Mouse (Mus musculus) layer of hippocampus, adult 2 months (tissue): ENCODE data around the gene Klhl36. TPM values are rescaled to one million over a fixed set of nuclear protein-coding genes. Genes with fewer than 3 reads are reported as not detected.

Experiments used
- DNase-seq, 2 experiments: peaks; one replicate each; pipeline ENCODE4 v3.0.0; 2022; ENCODE audit warnings: low spot score in 2 of 2
- H3K27ac ChIP-seq: fragments of 200-600 bp; 2 replicates; pipeline ENCODE4 v1.8.1; 2022
- H3K4me3 ChIP-seq: fragments of 200-600 bp; 2 replicates; pipeline ENCODE4 v1.8.1; 2022; ENCODE audit warnings: mild to moderate bottlenecking
- CTCF ChIP-seq: fragments of 200-600 bp; conservative IDR thresholded peaks from 2 replicates; pipeline ENCODE4 v1.8.1; 2022; ENCODE audit warnings: antibody characterized with exemption, mild to moderate bottlenecking, moderate library complexity
- total RNA-seq, 2 experiments: library from RNA; stranded (reverse); gene quantifications; 2 replicates each; pipeline ENCODE4 v1.2.3; 2021

Gene Klhl36
- total RNA-seq, 2 experiments from 2014 or later: 7.7 to 8.4 TPM

DNA sequence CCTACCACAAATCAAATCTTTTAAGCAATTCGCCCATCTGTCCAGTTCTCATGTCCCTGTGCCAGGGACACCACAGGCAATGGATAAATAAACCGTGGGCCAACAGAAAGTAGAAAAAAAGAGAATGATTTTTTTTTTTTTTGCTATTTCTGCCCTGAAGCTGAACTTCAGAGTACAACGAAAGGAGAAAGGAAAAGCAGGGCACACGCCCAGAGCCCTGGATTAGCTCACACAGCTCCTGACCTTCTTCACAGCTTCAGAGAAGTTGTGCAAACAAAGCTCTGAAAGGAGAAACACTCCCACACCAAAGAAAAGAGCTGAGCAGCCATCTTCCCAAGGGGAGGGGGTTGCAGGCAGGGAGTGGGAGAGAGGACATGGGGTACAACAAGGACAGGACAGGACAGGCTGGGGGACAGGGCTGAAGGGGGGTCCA lies 34.3 kb upstream of the Klhl36 start:
- no peak for DNase-seq
- H3K4me3 ChIP-seq: no peak overlapping the region
- peak overlapping the region; percentile 43; the same call in 1 of the 2 replicates for H3K27ac ChIP-seq
- no peak for TF ChIP-seq CTCF

DNA sequence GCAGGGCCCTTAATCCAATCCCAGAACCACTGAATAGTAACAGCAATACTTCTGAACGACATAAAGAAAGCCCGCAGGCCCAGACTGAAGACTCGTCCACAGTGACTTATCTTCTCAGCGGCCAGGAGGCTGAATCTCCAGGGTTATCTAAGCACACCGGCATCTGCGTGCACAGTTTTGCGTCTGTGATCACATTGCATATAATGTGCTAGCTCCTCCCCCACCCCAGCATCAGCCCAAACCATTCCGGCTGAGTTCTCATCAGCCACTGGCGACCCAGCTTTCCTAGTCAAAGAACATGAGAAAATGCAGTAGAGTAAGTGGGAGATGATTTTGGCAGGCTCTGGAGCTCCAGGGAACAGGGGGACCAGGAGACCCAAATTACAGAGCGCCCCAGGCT lies 33.1 kb upstream of the Klhl36 start:
- Histone ChIP-seq H3K27ac (peak overlapping the region; percentile 79), H3K4me3 (no peak overlapping the region)
- DNase-seq: no peak
- no peak for TF ChIP-seq CTCF

DNA sequence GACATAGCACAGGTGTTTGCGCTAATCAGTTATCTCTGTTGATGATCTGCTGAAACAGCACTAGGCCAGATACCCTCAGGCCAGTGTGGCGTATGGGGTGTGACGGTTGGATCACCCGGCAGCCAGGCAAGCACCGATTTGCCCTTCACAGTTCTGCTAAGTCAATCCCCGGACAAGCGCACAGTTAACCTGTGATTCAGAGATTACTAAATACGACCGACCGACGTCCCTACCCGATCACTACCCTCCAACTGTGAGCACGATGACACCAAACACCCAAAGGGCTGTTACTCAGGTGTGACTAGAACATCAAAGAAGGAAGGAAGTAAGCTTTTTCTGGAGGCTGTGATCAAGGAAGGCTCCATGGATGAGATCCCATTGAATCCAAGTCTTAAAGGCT lies 32.6 kb upstream of the Klhl36 start:
- no peak for TF ChIP-seq CTCF
- H3K27ac ChIP-seq: peak overlapping the region; percentile 79

DNA sequence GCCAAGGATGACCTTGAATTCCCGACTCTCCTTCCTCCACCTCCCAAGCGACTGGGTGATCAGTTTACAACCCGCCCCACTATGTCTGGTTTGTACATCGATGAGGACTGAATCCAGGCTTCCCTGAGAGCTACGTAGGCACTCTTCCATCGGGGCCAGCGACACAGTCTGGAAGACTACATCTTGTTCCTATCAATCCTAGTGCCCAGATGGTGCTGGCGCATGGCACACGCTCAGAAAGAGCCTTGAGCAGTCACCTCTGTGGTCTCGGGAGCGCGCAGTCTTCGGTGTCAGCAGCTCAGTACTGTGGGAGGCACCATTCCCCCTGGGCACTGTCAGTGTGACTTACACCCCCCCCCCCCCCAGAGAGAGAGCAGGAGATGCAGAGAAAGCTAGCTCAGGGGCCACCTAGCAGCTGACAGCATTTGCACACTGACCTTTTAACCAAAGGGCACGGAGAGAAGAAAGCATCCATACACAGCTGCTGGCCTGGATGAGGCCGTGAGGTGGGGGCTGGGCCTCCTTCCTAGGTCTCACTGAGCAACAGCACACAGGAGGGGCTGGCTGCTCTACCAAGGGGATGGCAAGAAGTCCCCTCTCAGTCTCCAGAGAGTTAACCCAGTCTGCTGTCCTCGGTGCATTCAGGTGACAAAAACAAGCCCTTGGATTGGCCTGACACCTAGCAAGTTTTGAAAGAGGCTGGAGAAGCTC lies 32.0 kb upstream of the Klhl36 start:
- no peak for TF ChIP-seq CTCF
- H3K4me3 ChIP-seq: no peak overlapping the region
- no peak for DNase-seq
- H3K27ac ChIP-seq: peak overlapping the region; percentile 79

More for the DNA sequence above, 32.6 kb upstream of the Klhl36 start:
- no peak for DNase-seq
- H3K4me3 ChIP-seq: no peak overlapping the region

DNA sequence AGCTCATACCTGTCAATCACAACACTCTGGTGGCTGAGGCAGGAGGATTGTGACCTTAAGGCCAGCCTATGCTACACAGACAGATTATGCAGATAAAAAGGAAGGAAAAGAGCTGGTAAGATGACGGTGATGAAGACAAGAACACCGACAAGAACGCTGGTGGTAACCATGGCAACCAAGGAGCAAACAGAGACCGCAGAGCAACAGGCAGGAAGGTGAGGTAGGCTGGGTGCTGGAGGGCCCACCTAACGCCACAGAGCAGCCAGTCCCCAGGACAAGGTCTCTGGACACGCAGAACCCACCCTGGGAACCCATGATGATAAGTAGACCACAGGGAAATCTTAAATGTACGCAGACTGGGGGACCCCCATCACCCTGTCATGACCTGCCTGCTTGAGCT lies 31.5 kb upstream of the Klhl36 start:
- TF ChIP-seq CTCF: no peak
- no peak for DNase-seq
- Histone ChIP-seq H3K27ac (peak overlapping the region; percentile 79), H3K4me3 (no peak overlapping the region)

DNA sequence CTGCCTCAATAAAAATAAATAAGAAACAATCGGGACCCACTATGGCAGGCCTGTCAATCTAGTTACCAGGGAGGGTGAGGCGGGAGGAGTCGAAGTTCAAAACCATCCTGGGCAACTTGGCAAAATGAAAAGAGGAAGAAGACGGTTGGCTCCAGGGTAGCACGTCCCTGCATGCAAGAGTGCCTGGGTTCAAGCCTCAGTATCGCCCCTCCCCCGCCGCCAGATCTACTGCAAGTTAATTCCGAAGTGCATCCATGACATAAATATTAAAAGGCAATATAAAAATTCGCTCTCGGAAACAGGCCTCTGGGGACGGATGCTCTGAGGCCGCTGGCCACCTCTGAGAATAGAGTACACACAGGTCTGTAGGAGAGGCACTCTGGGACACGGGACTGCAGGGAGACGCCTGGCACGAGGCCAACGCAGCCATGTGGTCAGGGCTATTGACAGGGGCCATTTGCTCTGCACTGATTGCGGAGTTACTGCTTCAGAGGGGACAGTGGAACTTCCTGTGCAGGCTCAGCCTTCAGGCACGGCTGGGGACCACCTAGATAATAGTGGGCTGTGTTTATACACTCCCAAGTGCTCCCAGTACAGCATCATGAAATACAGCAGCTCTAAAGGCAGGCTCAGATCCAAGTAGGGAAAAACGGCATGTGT lies 30.6 kb upstream of the Klhl36 start:
- TF ChIP-seq CTCF: no peak
- peak overlapping the region; percentile 79 for H3K27ac ChIP-seq
- H3K4me3 ChIP-seq: peak overlapping the region; percentile 20; the same call in 1 of the 2 replicates
- no peak for DNase-seq

DNA sequence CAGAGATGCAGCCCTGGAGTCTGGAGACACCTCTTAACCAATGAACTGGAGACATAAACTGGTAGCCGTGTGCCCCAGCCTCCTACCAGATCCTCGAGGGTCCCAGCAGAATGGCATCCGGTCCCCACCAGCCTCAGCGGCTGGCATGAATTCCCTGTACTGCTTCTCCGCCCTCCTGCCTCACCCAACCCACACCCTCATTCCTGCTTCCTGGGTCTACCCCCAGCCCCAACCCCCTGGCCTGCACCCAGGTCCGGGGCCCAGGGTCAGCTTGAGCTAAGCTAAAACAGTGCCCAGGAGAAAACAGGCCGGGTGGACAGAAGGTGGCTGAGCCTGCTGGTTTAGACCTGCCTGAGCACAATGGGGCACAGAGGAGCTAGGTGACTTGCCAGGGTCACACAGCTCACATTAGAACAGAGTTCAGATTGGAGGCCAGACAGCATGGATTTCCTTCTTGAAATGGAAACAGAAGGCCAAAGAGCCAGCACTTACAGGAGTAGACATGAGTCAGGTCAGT lies 29.9 kb upstream of the Klhl36 start:
- no peak for DNase-seq
- no peak overlapping the region; the same call in 1 of the 2 replicates for H3K4me3 ChIP-seq
- H3K27ac ChIP-seq: peak overlapping the region; percentile 79
- TF ChIP-seq CTCF: no peak

DNA sequence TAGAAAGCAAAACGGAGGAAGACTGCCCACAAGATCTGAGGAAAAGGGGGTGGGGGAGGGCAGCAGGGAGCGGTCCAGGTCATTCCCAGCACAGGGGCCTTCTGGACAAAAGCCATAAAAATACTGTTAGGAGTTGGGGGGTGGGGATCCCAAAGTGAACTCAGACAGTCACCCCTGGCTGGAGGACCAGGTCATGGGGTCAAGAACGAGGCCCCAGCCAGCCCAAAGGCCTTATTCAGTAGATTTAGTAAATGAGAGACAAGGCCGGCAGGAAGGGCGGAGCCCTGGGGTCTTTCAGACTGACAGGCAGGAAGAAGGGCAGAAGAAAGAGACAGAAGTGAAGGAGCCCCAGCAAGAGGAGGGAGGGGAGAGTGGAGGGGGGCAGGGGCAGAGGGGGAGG lies 29.1 kb upstream of the Klhl36 start:
- no peak for DNase-seq
- no peak overlapping the region for H3K4me3 ChIP-seq
- peak overlapping the region; percentile 79; the same call in 1 of the 2 replicates for H3K27ac ChIP-seq
- TF ChIP-seq CTCF: no peak

DNA sequence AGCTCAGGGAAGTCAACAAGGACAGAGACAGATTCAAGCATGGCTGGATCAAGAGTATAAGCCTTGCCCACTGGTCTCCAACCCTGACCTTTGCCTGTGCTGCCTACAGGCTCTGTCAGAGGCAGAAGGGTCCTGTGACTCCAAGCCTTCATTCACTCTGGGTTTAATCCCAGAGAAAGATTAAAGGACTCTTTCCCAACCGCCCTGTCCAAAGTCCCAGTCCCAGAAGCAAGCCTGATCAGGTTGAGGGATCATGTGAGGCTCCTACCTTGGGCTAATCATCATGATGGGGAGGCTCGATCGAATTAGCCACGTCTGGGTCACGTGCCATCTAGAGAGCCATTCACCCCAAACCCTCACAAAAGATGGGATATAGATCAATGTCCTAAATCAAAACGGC lies 27.4 kb upstream of the Klhl36 start:
- H3K4me3 ChIP-seq: no peak overlapping the region
- no peak for DNase-seq
- TF ChIP-seq CTCF: no peak
- peak overlapping the region; percentile 90; the same call in 1 of the 2 replicates for H3K27ac ChIP-seq

DNA sequence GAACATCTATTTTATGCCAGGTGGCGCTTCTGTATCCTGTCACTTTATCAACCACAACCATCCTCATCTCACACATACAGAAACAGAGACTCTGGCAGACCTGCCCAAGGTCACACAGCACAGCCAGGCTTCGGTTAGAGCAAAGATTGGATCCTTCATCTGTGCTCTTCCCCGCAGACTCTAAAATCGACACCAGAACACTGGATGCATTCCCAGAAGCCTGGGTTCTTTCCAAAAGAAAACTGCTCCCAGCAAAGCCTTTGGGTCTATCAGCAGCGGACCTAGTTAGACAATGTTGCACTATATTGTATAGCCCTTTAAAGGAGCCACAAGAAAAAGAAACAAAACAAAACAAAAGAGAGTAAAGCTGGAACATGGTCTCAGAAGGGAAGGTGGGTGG lies 26.8 kb upstream of the Klhl36 start:
- H3K4me3 ChIP-seq: no peak overlapping the region; the same call in 1 of the 2 replicates
- DNase-seq: peak in 1 of 2 experiments; percentile 54
- no peak for TF ChIP-seq CTCF
- H3K27ac ChIP-seq: peak overlapping the region; percentile 90

DNA sequence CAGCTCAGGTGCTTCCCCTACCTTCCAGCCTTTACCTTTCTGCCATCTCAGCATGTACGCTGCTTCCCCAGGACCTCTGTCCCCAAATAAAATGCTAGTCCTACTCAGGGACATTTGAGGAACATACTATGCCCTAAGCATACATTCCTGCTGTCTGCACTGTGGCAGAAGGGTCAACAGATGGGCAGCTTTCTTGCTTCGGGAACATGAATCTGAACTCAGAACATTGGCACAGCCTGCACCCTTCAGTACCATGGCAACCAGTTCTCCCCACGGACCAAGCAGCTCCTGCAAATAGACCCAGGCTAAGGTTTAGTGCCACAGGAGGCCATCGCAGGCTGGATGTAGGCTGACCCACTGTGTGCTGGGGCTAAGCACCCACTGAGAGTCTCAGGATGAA lies 25.2 kb upstream of the Klhl36 start:
- TF ChIP-seq CTCF: no peak
- peak in 1 of 2 experiments; percentile 42 for DNase-seq
- H3K4me3 ChIP-seq: peak overlapping the region; percentile 62

DNA sequence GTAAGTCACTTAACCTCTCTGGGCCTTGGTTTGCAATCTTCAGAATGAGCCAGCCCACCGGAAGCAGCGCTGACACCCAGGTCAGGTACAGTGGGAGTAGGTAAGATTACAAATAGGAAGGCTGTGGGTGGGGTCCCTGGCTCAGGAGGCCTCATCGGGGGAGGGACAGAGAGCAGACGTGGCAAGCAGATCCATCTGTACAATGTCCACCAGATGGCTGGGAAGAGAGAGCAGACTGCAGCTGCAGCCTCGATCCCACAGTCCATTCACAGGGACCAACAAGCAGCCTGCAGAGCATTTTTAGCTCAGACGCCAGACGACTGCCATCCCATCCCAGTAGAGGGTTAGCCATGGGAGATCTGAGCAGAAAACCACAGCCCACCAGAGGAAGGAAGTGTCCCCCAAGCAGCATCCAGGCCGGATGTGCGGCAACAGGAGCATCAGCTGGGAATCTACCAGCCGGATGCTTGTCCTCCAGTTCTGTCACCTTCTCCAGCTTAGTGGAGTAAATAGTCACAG lies 24.5 kb upstream of the Klhl36 start:
- no peak for TF ChIP-seq CTCF
- peak overlapping the region; percentile 62 for H3K4me3 ChIP-seq
- no peak for DNase-seq
- H3K27ac ChIP-seq: peak overlapping the region; percentile 90

More for the DNA sequence above, 25.2 kb upstream of the Klhl36 start:
- H3K27ac ChIP-seq: peak overlapping the region; percentile 90
